Mouse (Mus musculus) limb, embryonic 15.5 days (tissue): ENCODE results near the gene Actb. TPM values are rescaled to one million over a fixed set of nuclear protein-coding genes. Genes with fewer than 3 reads are reported as not detected.

Experiments
- ATAC-seq: fragments of 200-750 bp; cut with Nextera tagmentation; 2 replicates; pipeline ENCODE4 v1.8.0; 2017; ENCODE audit warnings: low read depth, moderate TSS enrichment; ENCODE audit not compliant: insufficient number of reproducible peaks, low FRiP score, low TSS enrichment
- H3K27ac ChIP-seq: fragments of 300-500 bp; sonication (generic); 2 replicates; pipeline ENCODE4 v1.5.1; 2015; ENCODE audit warnings: moderate library complexity, mild to moderate bottlenecking, inconsistent platforms
- H3K27me3 ChIP-seq: fragments of 300-500 bp; sonication (generic); 2 replicates; pipeline ENCODE4 v1.6.1; 2015; ENCODE audit warnings: inconsistent platforms
- H3K36me3 ChIP-seq: fragments of 300-500 bp; sonication (generic); 2 replicates; pipeline ENCODE4 v1.6.1; 2015; ENCODE audit warnings: inconsistent platforms
- H3K4me1 ChIP-seq: fragments of 300-500 bp; sonication (generic); 2 replicates; pipeline ENCODE4 v1.6.1; 2015; ENCODE audit warnings: inconsistent platforms
- H3K4me2 ChIP-seq: fragments of 300-500 bp; sonication (generic); 2 replicates; pipeline ENCODE4 v1.6.1; 2015; ENCODE audit warnings: mild to moderate bottlenecking, inconsistent platforms
- H3K4me3 ChIP-seq: fragments of 300-500 bp; sonication (generic); 2 replicates; pipeline ENCODE4 v1.5.1; 2015; ENCODE audit warnings: mild to moderate bottlenecking, inconsistent platforms
- H3K9ac ChIP-seq: fragments of 300-500 bp; sonication (generic); 2 replicates; pipeline ENCODE4 v1.6.1; 2015; ENCODE audit warnings: inconsistent platforms
- H3K9me3 ChIP-seq: fragments of 300-500 bp; sonication (generic); 2 replicates; pipeline ENCODE4 v1.6.1; 2016; ENCODE audit warnings: inconsistent platforms
- WGBS: fragments of 180-500 bp; shearing (Covaris S2); methylation state at CpG from one replicate; pipeline ENCODE4 v1.1.7; 2015; 5-methylcytosine and 5-hydroxymethylcytosine counted together
- polyA plus RNA-seq: library from polyadenylated mRNA; unstranded; fragments of >200 nt; fragmentation: Nextera tagmentation; extraction: Ambion mirVana; gene quantifications from 2 replicates; pipeline ENCODE4 v1.2.1, GENCODE M21; 2015

Gene Actb
- polyA plus RNA-seq, 1 experiment from 2014 or later = 13,671 TPM

DNA sequence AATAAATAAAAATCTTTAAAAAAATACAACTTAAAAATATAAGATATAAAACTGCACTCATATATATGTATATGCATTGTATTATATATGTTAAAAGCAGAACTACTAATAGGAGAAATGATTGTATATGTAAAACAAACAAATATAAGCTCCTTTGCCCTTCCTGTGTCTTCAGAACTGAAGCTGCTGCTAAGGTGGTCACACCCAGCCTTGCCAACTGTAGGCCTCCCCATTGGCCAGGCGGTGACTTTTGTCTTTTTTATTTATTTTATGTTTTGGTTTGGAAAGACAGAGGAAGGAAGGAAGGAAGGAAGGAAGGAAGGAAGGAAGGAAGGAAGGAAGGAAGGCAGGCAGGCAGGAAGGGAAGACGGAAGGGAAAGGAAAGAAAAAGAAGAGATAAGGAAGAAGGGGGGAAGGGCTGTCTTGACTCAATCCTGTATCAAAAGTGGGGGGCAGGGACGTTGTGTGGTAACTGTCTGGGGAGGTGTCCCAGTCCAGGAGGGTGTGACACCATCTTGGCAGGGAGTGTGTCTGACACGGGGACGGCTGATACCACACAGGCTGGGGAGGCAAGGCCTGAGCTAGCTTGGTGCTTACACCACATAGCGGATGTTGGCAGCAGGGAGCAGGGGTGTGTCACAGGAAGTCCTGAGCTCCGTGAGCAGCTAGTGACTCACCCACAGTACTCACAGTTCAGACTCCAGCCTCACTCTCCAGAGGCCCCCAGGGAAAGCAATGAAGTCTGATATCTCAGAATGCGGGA is 13.9 kb upstream of the Actb start:
- no peaks in the 10 kb centered on the region for H3K9me3 ChIP-seq
- no peaks in the 10 kb centered on the region for H3K27me3 ChIP-seq
- no peak overlapping the region for H3K9ac ChIP-seq
- peak; percentile 85 for ATAC-seq
- H3K27ac ChIP-seq = peak overlapping the region; percentile 2; the same call in 1 of the 2 replicates
- H3K4me1 ChIP-seq = peaks cover 14% of the 10 kb centered on the region
- no peaks in the 10 kb centered on the region for H3K36me3 ChIP-seq
- H3K4me3 ChIP-seq = no peak overlapping the region
- H3K4me2 ChIP-seq = no peak overlapping the region
- WGBS = 43% methylated on average over 8 of the region's 8 CpGs

- Histone ChIP-seq H3K4me3 (no peak overlapping the region), H3K27me3 (no peaks in the 10 kb centered on the region), H3K27ac (no peak overlapping the region), H3K4me1 (peaks cover 14% of the 10 kb centered on the region), H3K36me3 (no peaks in the 10 kb centered on the region), H3K9ac (no peak overlapping the region), H3K9me3 (no peaks in the 10 kb centered on the region), H3K4me2 (no peak overlapping the region)
- no peak for ATAC-seq
- WGBS = 87% methylated on average over 8 of the region's 8 CpGs
Observed at GRCm38 (mm10) chr5:142917402-142917801, 10.8 kb upstream of the Actb start.

DNA sequence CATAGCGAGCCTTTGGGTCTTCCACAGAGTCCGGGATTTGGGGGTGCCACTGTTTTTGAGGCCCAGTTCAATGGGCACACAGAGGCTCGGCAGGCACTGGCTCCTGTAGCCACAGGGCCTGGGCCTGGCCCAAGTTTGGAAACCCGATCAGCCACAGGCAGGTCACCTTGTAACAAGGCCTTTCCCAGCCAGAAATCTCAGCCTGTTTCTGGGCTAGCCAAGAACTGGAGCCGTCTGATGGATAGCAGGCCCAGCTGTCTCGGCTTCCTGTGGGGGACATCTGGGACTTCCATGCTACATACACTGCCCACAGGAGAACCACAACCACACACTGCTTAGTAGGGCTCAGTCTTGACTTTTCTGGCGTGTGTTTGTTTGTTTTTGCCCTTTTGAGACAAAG is 10.0 kb upstream of the Actb start:
- 67% methylated on average over 7 of the region's 7 CpGs for WGBS
- no peak overlapping the region for H3K4me2 ChIP-seq
- H3K9me3 ChIP-seq = no peaks in the 10 kb centered on the region
- peaks cover 11% of the 10 kb centered on the region for H3K4me1 ChIP-seq
- no peak overlapping the region for H3K9ac ChIP-seq
- no peak overlapping the region for H3K4me3 ChIP-seq
- H3K36me3 ChIP-seq = no peaks in the 10 kb centered on the region
- ATAC-seq = no peak
- no peaks in the 10 kb centered on the region for H3K27me3 ChIP-seq
- no peak overlapping the region for H3K27ac ChIP-seq

- no peak overlapping the region for H3K27ac ChIP-seq
- H3K27me3 ChIP-seq = no peaks in the 10 kb centered on the region
- WGBS = 90% methylated on average over 11 of the region's 11 CpGs
- ATAC-seq = no peak
- no peaks in the 10 kb centered on the region for H3K36me3 ChIP-seq
- H3K9ac ChIP-seq = no peak overlapping the region
- peaks cover 2% of the 10 kb centered on the region; the same call in 1 of the 2 replicates for H3K4me1 ChIP-seq
- H3K9me3 ChIP-seq = no peaks in the 10 kb centered on the region
- H3K4me3 ChIP-seq = no peak overlapping the region
- H3K4me2 ChIP-seq = no peak overlapping the region
Observed at GRCm38 (mm10) chr5:142915231-142915630, 8.7 kb upstream of the Actb start.

DNA sequence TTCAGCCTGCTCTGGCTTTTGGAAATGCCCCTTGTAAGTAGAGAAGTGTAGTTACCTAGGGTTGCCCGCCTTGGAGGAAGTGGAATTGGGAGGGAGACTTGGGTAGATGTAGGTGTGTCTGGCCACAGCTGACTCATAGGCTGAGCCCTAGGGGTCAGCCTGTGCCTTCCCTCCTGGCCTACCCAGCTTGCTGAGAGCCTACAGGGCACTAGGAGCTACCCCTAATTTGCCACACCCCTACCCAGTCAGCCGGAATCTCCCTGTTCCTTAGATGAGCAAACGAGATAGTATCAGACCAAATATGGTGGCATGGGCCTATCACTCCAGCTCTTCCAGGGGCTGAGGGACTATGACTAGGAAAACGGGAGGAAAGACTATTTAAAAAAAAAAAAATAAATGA is 6.2 kb upstream of the Actb start:
- Histone ChIP-seq H3K9ac (no peak overlapping the region), H3K9me3 (no peaks in the 10 kb centered on the region), H3K27me3 (no peaks in the 10 kb centered on the region), H3K27ac (no peak overlapping the region), H3K36me3 (no peaks in the 10 kb centered on the region), H3K4me2 (no peak overlapping the region), H3K4me3 (no peak overlapping the region), H3K4me1 (peaks cover 26% of the 10 kb centered on the region)
- WGBS = 77% methylated on average over 4 of the region's 4 CpGs
- no peak for ATAC-seq

DNA sequence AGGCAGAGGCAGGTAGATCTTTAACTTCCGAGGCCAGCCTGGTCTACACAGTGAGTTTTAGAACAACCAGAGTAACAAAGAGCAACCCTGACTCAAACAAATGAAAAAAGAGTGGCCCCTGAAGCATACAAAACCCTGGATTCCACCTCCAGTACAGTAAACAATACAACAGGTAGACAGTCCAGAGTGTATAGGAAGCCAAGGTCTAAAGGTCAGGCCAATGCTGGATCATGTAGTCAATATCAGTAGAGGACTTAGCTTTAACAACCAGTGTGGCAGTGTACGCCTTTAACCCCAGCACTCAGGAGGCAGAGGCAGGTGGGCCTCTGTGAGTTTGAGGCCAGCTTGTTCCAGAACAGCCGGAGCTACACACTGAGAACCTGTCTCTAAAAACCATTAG is 5.8 kb upstream of the Actb start:
- ATAC-seq = no peak
- WGBS = 92% methylated on average over 3 of the region's 3 CpGs

DNA sequence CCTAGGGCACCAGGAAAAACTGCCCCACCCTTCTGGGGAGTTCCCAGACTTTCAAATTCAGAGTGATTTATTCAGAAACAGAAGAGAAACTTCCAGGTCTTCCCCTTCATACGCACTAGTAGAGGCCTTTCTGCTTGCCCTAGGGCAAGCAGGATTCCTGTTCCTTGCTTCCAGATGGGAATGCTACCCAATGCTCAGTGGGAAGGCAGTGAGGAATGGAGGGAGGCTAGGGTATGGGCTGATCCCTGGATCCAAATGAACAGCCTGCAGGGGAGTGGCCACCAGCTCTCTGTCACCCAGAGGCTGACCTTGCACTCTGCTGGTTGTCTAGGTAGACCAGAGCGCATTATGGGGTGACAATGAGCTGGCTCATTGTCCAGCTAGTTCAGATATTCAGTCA is 5.1 kb upstream of the Actb start:
- ATAC-seq = no peak
- Histone ChIP-seq H3K9ac (no peak overlapping the region), H3K27ac (no peak overlapping the region), H3K4me3 (no peak overlapping the region), H3K9me3 (no peaks in the 10 kb centered on the region), H3K4me2 (no peak overlapping the region), H3K27me3 (no peaks in the 10 kb centered on the region), H3K4me1 (peaks cover 36% of the 10 kb centered on the region), H3K36me3 (no peaks in the 10 kb centered on the region)
- 75% methylated on average over 2 of the region's 2 CpGs for WGBS

More for the DNA sequence above, 5.8 kb upstream of the Actb start:
- Histone ChIP-seq H3K4me1 (peaks cover 31% of the 10 kb centered on the region), H3K9me3 (no peaks in the 10 kb centered on the region), H3K9ac (no peak overlapping the region), H3K4me2 (no peak overlapping the region), H3K36me3 (no peaks in the 10 kb centered on the region), H3K27me3 (no peaks in the 10 kb centered on the region), H3K4me3 (no peak overlapping the region), H3K27ac (no peak overlapping the region)

- Histone ChIP-seq H3K9ac (no peak overlapping the region), H3K9me3 (no peaks in the 10 kb centered on the region), H3K27ac (peak overlapping the region; percentile 100), H3K4me2 (no peak overlapping the region), H3K36me3 (peaks cover 9% of the 10 kb centered on the region), H3K4me3 (no peak overlapping the region), H3K27me3 (no peaks in the 10 kb centered on the region), H3K4me1 (peaks cover 39% of the 10 kb centered on the region)
- ATAC-seq = no peak
- 42% methylated on average over 8 of the region's 8 CpGs for WGBS
Observed at GRCm38 (mm10) chr5:142909576-142910278, 3.2 kb upstream of the Actb start.

GRCm38 (mm10) chr5:142908941-142909575 is 2.5 kb upstream of the Actb start:
- Histone ChIP-seq H3K36me3 (peaks cover 15% of the 10 kb centered on the region), H3K9me3 (no peaks in the 10 kb centered on the region), H3K27ac (peak overlapping the region; percentile 100), H3K27me3 (no peaks in the 10 kb centered on the region), H3K4me2 (no peak overlapping the region), H3K4me3 (no peak overlapping the region), H3K9ac (no peak overlapping the region), H3K4me1 (peaks cover 46% of the 10 kb centered on the region)
- no peak for ATAC-seq
- WGBS = 26% methylated on average over 5 of the region's 5 CpGs

DNA sequence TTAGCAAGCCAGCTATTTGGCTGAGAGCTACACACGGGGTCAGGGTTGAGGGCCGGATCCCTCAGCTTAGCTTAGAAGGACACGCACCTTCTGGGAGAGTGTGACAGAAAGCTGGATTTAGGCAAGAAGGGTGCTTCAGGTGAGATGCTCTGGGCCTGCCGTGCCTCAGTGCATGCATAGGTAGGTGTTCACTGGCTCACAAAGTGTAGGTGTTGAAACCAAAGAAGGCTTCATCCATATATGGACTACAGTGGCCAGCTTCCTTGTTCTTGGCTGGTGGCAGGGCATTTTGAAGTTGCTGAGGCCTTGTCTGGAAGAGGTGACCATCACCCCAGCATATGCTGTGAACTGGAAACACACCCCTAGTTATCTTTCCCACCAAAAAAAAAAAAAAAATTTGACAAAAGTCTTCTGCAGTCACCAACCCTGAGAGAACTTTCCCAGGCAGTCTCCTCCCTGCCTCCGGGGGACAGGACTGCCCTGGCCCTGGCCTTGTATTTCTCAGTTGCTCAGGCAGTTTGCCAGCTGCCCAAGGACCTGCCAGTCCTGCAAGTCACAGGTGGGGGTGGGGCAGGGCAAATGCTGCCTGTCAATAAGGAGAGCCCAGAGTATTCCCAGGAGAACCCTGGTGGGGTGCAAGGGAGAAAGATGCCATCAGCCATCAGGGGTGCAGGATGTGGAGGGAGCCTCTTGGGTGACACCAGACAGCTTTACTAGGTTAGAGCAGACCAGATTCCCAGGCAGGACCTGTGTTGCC is 1.4 kb upstream of the Actb start:
- Histone ChIP-seq H3K4me3 (peak overlapping the region; percentile 96; the same call in 1 of the 2 replicates), H3K4me2 (peak overlapping the region; percentile 71; the same call in 1 of the 2 replicates), H3K9ac (0 out of 2 replicates have a peak overlapping the region, but pooled peaks have one; percentile 14), H3K4me1 (peaks cover 52% of the 10 kb centered on the region), H3K36me3 (peaks cover 23% of the 10 kb centered on the region), H3K9me3 (no peaks in the 10 kb centered on the region), H3K27ac (peak overlapping the region; percentile 100), H3K27me3 (no peaks in the 10 kb centered on the region)
- 72% methylated on average over 5 of the region's 5 CpGs for WGBS
- no peak for ATAC-seq

GRCm38 (mm10) chr5:142907048-142907802 is 671 bp upstream of the Actb start:
- Histone ChIP-seq H3K9ac (peak overlapping the region; percentile 64), H3K9me3 (no peaks in the 10 kb centered on the region), H3K4me2 (peak overlapping the region; percentile 71), H3K4me3 (peak overlapping the region; percentile 96), H3K27me3 (no peaks in the 10 kb centered on the region), H3K36me3 (peaks cover 31% of the 10 kb centered on the region), H3K4me1 (peaks cover 59% of the 10 kb centered on the region), H3K27ac (peak overlapping the region; percentile 100)
- 14% methylated on average over 14 of the region's 14 CpGs for WGBS
- no peak for ATAC-seq
